In genomic region chr12:4817361-4818101, GRCm38 (mm10) we compare ENCODE assay signal across 8 mouse cellular contexts. TPM values are rescaled to one million over a fixed set of nuclear protein-coding genes. Genes with fewer than 3 reads are reported as not detected.
DNase-seq lines count a peak whose midpoint lies in the region; ATAC-seq and TF ChIP-seq lines count a peak whose summit lies in the region.

Gene Sf3b6 (plus strand): TSS chr12:4817544.

- H3K27ac ChIP-seq in bone marrow macrophage, adult 2 months (ENCODE audit: insufficient read depth, low read depth, low read length): peak within 1 kb of the TSS; percentile 74
- peak within 1 kb of the TSS; percentile 68 for H3K27ac ChIP-seq in embryonic fibroblast, embryonic 13.5 days (ENCODE audit: insufficient read depth, low read length)
- H3K27ac ChIP-seq in kidney, embryonic 14.5 days (ENCODE audit: low read depth, low read length): peak within 1 kb of the TSS; percentile 88
- peak within 1 kb of the TSS; percentile 94 for H3K27ac ChIP-seq in limb, embryonic 15.5 days

- WGBS in kidney, embryonic 14.5 days: under 1% methylated on average over 49 of the region's 49 CpGs
- under 1% methylated on average over 48 of the region's 49 CpGs for WGBS in limb, embryonic 15.5 days

- no peaks in the 10 kb centered on the region for H3K27me3 ChIP-seq in kidney, embryonic 14.5 days (ENCODE audit: control insufficient read depth, insufficient read depth, low read length)
- H3K27me3 ChIP-seq in limb, embryonic 15.5 days: no peaks in the 10 kb centered on the region

- peak within 1 kb of the TSS; percentile 94 for H3K4me3 ChIP-seq in bone marrow macrophage, adult 2 months (ENCODE audit: insufficient read depth, low read length)
- peak within 1 kb of the TSS; percentile 80 for H3K4me3 ChIP-seq in embryonic fibroblast, embryonic 13.5 days (ENCODE audit: insufficient read depth, low read length)
- H3K4me3 ChIP-seq in kidney, embryonic 14.5 days (ENCODE audit: low read length): peak within 1 kb of the TSS; percentile 93
- H3K4me3 ChIP-seq in limb, embryonic 15.5 days: peak within 1 kb of the TSS; percentile 70

- peak; percentile 98 for DNase-seq in A20 (ENCODE audit: low read depth, low spot score)
- DNase-seq in heart, adult 9 months (ENCODE audit: low spot score in 2 of 2): peak; percentile 96 to 98
- peak; percentile 97 to 98 for DNase-seq in monocyte, adult 2 months (ENCODE audit: low read depth in 1 of 2, low spot score in 2 of 2)
- DNase-seq in spleen, postnatal 36 days (ENCODE audit: low spot score in 2 of 2): peak; percentile 98 to 99

- peak; percentile 98 for ATAC-seq in kidney, embryonic 14.5 days (ENCODE audit: low FRiP score, low TSS enrichment)
- ATAC-seq in limb, embryonic 15.5 days (ENCODE audit: insufficient number of reproducible peaks, low FRiP score, low TSS enrichment, low read depth): peak; percentile 94

- H3K9ac ChIP-seq in kidney, embryonic 14.5 days (ENCODE audit: low read depth, low read length): peak within 1 kb of the TSS; percentile 77
- H3K9ac ChIP-seq in limb, embryonic 15.5 days: peak within 1 kb of the TSS; percentile 64

- no peak for TF ChIP-seq CTCF in bone marrow macrophage, adult 2 months (IDR thresholded peaks at IDR 0.05; ENCODE audit: low read depth, low read length)
- TF ChIP-seq CTCF in embryonic fibroblast, embryonic 13.5 days (IDR thresholded peaks at IDR 0.05; ENCODE audit: borderline replicate concordance, insufficient read depth, low read length): no peak

- TF ChIP-seq POLR2A in bone marrow macrophage, adult 2 months (IDR thresholded peaks at IDR 0.05; ENCODE audit: borderline replicate concordance, low read depth, low read length): no peak
- TF ChIP-seq POLR2A in embryonic fibroblast, embryonic 13.5 days (IDR thresholded peaks at IDR 0.05; ENCODE audit: low read depth, low read length): peak; percentile 91

- peak within 1 kb of the TSS; percentile 76 for H3K4me2 ChIP-seq in kidney, embryonic 14.5 days (replicated peaks; ENCODE audit: low read depth, low read length)
- peak within 1 kb of the TSS; percentile 72 for H3K4me2 ChIP-seq in limb, embryonic 15.5 days

- H3K4me1 ChIP-seq in bone marrow macrophage, adult 2 months (ENCODE audit: control insufficient read depth, insufficient read depth, low read length): peaks cover 15% of the 10 kb centered on the region
- H3K4me1 ChIP-seq in embryonic fibroblast, embryonic 13.5 days (ENCODE audit: control insufficient read depth, insufficient read depth, low read length): peaks cover 6% of the 10 kb centered on the region
- H3K4me1 ChIP-seq in kidney, embryonic 14.5 days (ENCODE audit: control insufficient read depth, insufficient read depth, low read length): peaks cover 3% of the 10 kb centered on the region; the same call in 1 of the 2 replicates
- H3K4me1 ChIP-seq in limb, embryonic 15.5 days: peaks cover 13% of the 10 kb centered on the region; the same call in 1 of the 2 replicates

- H3K36me3 ChIP-seq in kidney, embryonic 14.5 days (ENCODE audit: control insufficient read depth, insufficient read depth, low read length): peaks cover 19% of the 10 kb centered on the region
- peaks cover 20% of the 10 kb centered on the region for H3K36me3 ChIP-seq in limb, embryonic 15.5 days

- H3K9me3 ChIP-seq in kidney, embryonic 14.5 days (ENCODE audit: control insufficient read depth, low read length): no peaks in the 10 kb centered on the region
- H3K9me3 ChIP-seq in limb, embryonic 15.5 days: no peaks in the 10 kb centered on the region

RNA-seq across cellular contexts. Expression of gene Sf3b6, which starts in this region (rescaled TPM):
- polyA plus RNA-seq in bone marrow macrophage, adult 2 months (2012; ENCODE audit: insufficient read depth, insufficient read length, missing spikeins): 168 and 178 TPM in 2 replicates
- 158 and 166 TPM in 2 replicates for polyA plus RNA-seq in embryonic fibroblast, embryonic 13.5 days (2011; ENCODE audit: insufficient read length, low read depth, missing spikeins)
- 306 and 426 TPM in 2 replicates for polyA plus RNA-seq in kidney, embryonic 14.5 days (2014; fragmentation: Nextera tagmentation; extraction: Ambion mirVana)
- polyA plus RNA-seq in limb, embryonic 15.5 days (2015; fragmentation: Nextera tagmentation; extraction: Ambion mirVana): 184 and 205 TPM in 2 replicates

Comparison
In these comparisons a context has a peak if more than half of its experiments do, and no peak if none do; other contexts are left out.
1. Peak in every context shown above with its lines: DNase-seq, ATAC-seq, H3K4me3 ChIP-seq and H3K27ac ChIP-seq.